Mouse (Mus musculus) midbrain, postnatal 0 days (tissue): ENCODE measurements around the gene 2310030G06Rik. TPM values are rescaled to one million over a fixed set of nuclear protein-coding genes. Genes with fewer than 3 reads are reported as not detected.

ENCODE experiments used
- ATAC-seq: fragments of 200-750 bp; cut with Nextera tagmentation; 2 replicates; pipeline ENCODE4 v1.8.0; 2017; ENCODE audit warnings: moderate number of reproducible peaks, mild to moderate bottlenecking, moderate TSS enrichment, moderate library complexity; ENCODE audit not compliant: low FRiP score
- DNase-seq: peaks from one replicate; pipeline ENCODE4 v3.0.0-alpha.2; 2015; ENCODE audit warnings: low spot score
- H3K27ac ChIP-seq: fragments of 300-500 bp; sonication (generic); 2 replicates; pipeline ENCODE4 v1.5.1; 2014; ENCODE audit warnings: low read depth, mild to moderate bottlenecking, low read length, mixed read lengths
- H3K27me3 ChIP-seq: fragments of 300-500 bp; sonication (generic); 2 replicates; pipeline ENCODE4 v1.6.1; 2014; ENCODE audit warnings: low read length, control low read depth, mixed read lengths; ENCODE audit not compliant: insufficient read depth
- H3K36me3 ChIP-seq: fragments of 300-500 bp; sonication (generic); 2 replicates; pipeline ENCODE4 v1.6.1; 2014; ENCODE audit warnings: low read length, control low read depth, mixed read lengths; ENCODE audit not compliant: insufficient read depth
- H3K4me1 ChIP-seq: fragments of 300-500 bp; sonication (generic); 2 replicates; pipeline ENCODE4 v1.6.1; 2014; ENCODE audit warnings: mild to moderate bottlenecking, control low read depth, antibody characterized with exemption, low read length, mixed read lengths; ENCODE audit not compliant: insufficient read depth
- H3K4me2 ChIP-seq: fragments of 300-500 bp; sonication (generic); 2 replicates; pipeline ENCODE4 v1.6.1; 2014; ENCODE audit warnings: low read depth, mild to moderate bottlenecking, low read length, mixed read lengths; ENCODE audit not compliant: poor library complexity, severe bottlenecking
- H3K4me3 ChIP-seq: fragments of 300-500 bp; sonication (generic); 2 replicates; pipeline ENCODE4 v1.5.1; 2014; ENCODE audit warnings: low read depth, mild to moderate bottlenecking, low read length, moderate library complexity
- H3K9ac ChIP-seq: fragments of 300-500 bp; sonication (generic); replicated peaks from 2 replicates; pipeline ENCODE4 v1.6.1; 2014; ENCODE audit warnings: mild to moderate bottlenecking, low read length, moderate library complexity, mixed read lengths; ENCODE audit not compliant: poor library complexity, severe bottlenecking
- H3K9me3 ChIP-seq: fragments of 300-500 bp; sonication (generic); 2 replicates; pipeline ENCODE4 v1.6.1; 2016; ENCODE audit warnings: low read length, control low read depth
- CTCF ChIP-seq: IDR thresholded peaks from 2 replicates; pipeline ENCODE4 v1.5.1; 2016; ENCODE audit warnings: antibody characterized with exemption, mild to moderate bottlenecking
- WGBS: fragments of 180-500 bp; shearing (Covaris S2); extraction: QIAGEN DNeasy Blood & Tissue Kit; methylation state at CpG from one replicate; pipeline ENCODE4 v1.1.7; 2014; 5-methylcytosine and 5-hydroxymethylcytosine counted together
- polyA plus RNA-seq: library from polyadenylated mRNA; unstranded; fragments of >200 nt; fragmentation: Nextera tagmentation; extraction: Ambion mirVana; gene quantifications from 2 replicates; pipeline ENCODE4 v1.2.1, GENCODE M21; 2015
- total RNA-seq: library from RNA; depleted of rRNA; stranded (reverse); fragments of >200 nt; gene quantifications from 2 replicates; pipeline ENCODE4 v1.2.3, GENCODE M21; 2014

The 2310030G06Rik gene
- total and polyA plus RNA-seq, 2 experiments from 2014 or later, result 1.5 to 2.9 TPM

- WGBS, result 35% methylated on average over 8 of the region's 8 CpGs
- Histone ChIP-seq H3K36me3 (no peaks in the 10 kb centered on the region), H3K27ac (no peak overlapping the region), H3K4me1 (peaks cover 3% of the 10 kb centered on the region; the same call in 1 of the 2 replicates), H3K27me3 (no peaks in the 10 kb centered on the region), H3K4me3 (no peak overlapping the region), H3K4me2 (0 out of 2 replicates have a peak overlapping the region, but pooled peaks have one; percentile 12), H3K9ac (no peak overlapping the region), H3K9me3 (no peaks in the 10 kb centered on the region)
- TF ChIP-seq CTCF, result no peak
- no peak for ATAC-seq
- DNase-seq, result peak; percentile 56
Observed at GRCm38 (mm10) chr9:50722451-50722911, 23.9 kb downstream of the 2310030G06Rik start.

GRCm38 (mm10) chr9:50721061-50721460 is 25.3 kb downstream of the 2310030G06Rik start:
- no peak overlapping the region for H3K27ac ChIP-seq
- no peak overlapping the region for H3K4me2 ChIP-seq
- no peak for TF ChIP-seq CTCF
- WGBS, result 30% methylated on average over 12 of the region's 12 CpGs
- H3K4me3 ChIP-seq, result no peak overlapping the region
- peaks cover 3% of the 10 kb centered on the region; the same call in 1 of the 2 replicates for H3K4me1 ChIP-seq
- ATAC-seq (no peak), DNase-seq (no peak)
- H3K9ac ChIP-seq, result no peak overlapping the region
- H3K27me3 ChIP-seq, result no peaks in the 10 kb centered on the region
- peaks cover 3% of the 10 kb centered on the region; the same call in 1 of the 2 replicates for H3K36me3 ChIP-seq
- no peaks in the 10 kb centered on the region for H3K9me3 ChIP-seq

GRCm38 (mm10) chr9:50718878-50719277 is 27.5 kb downstream of the 2310030G06Rik start:
- Histone ChIP-seq H3K9ac (no peak overlapping the region), H3K27ac (no peak overlapping the region), H3K36me3 (peaks cover 4% of the 10 kb centered on the region; the same call in 1 of the 2 replicates), H3K27me3 (no peaks in the 10 kb centered on the region), H3K4me2 (no peak overlapping the region), H3K4me3 (no peak overlapping the region), H3K4me1 (0 out of 2 replicates have a peak, but pooled peaks cover under 1% of the 10 kb centered on the region), H3K9me3 (no peaks in the 10 kb centered on the region)
- no peak for TF ChIP-seq CTCF
- DNase-seq (no peak), ATAC-seq (no peak)
- 79% methylated on average over 4 of the region's 4 CpGs for WGBS

GRCm38 (mm10) chr9:50714188-50714587 is 32.1 kb downstream of the 2310030G06Rik start:
- Histone ChIP-seq H3K27ac (no peak overlapping the region), H3K36me3 (peaks cover 4% of the 10 kb centered on the region; the same call in 1 of the 2 replicates), H3K9me3 (no peaks in the 10 kb centered on the region), H3K4me3 (no peak overlapping the region), H3K4me1 (no peaks in the 10 kb centered on the region), H3K9ac (no peak overlapping the region), H3K4me2 (no peak overlapping the region), H3K27me3 (no peaks in the 10 kb centered on the region)
- ATAC-seq (no peak), DNase-seq (no peak)
- 72% methylated on average over 4 of the region's 4 CpGs for WGBS
- TF ChIP-seq CTCF, result no peak

GRCm38 (mm10) chr9:50711337-50711736 is 35.0 kb downstream of the 2310030G06Rik start:
- H3K4me2 ChIP-seq, result no peak overlapping the region
- H3K36me3 ChIP-seq, result 0 out of 2 replicates have a peak, but pooled peaks cover 12% of the 10 kb centered on the region
- no peaks in the 10 kb centered on the region for H3K27me3 ChIP-seq
- H3K4me3 ChIP-seq, result no peak overlapping the region
- 83% methylated on average over 4 of the region's 4 CpGs for WGBS
- ATAC-seq, result no peak
- H3K27ac ChIP-seq, result no peak overlapping the region
- TF ChIP-seq CTCF, result no peak
- DNase-seq, result no peak
- H3K9ac ChIP-seq, result no peak overlapping the region
- no peaks in the 10 kb centered on the region for H3K9me3 ChIP-seq
- no peaks in the 10 kb centered on the region for H3K4me1 ChIP-seq

- H3K9me3 ChIP-seq, result no peaks in the 10 kb centered on the region
- WGBS, result 25% methylated on average over 2 of the region's 2 CpGs
- peak; percentile 31 for DNase-seq
- peaks cover 14% of the 10 kb centered on the region; the same call in 1 of the 2 replicates for H3K36me3 ChIP-seq
- H3K4me3 ChIP-seq, result no peak overlapping the region
- no peak overlapping the region for H3K4me2 ChIP-seq
- no peak overlapping the region for H3K27ac ChIP-seq
- no peaks in the 10 kb centered on the region for H3K27me3 ChIP-seq
- no peak overlapping the region for H3K9ac ChIP-seq
- peak; percentile 73 for TF ChIP-seq CTCF
- ATAC-seq, result no peak
- no peaks in the 10 kb centered on the region for H3K4me1 ChIP-seq
Observed at GRCm38 (mm10) chr9:50709108-50709507, 37.2 kb downstream of the 2310030G06Rik start.
